Mouse (Mus musculus) kidney, adult 8-10 months (tissue): ENCODE results near the gene Fkbp1a.

Source experiments
- DNase-seq, 2 experiments: peaks; one replicate each; pipeline ENCODE4 v3.0.0; 2022

Gene Fkbp1a

GRCm38 (mm10) chr2:151542323-151543062 lies at the start of gene Fkbp1a:
Gene Fkbp1a, plus strand, starts transcription at chr2:151542483.
- DNase-seq: peak; percentile 97

- peak; percentile 91 to 97 for DNase-seq
Observed at GRCm38 (mm10) chr2:151494035-151494803, 48.1 kb upstream of the Fkbp1a start, which contains the start of gene Nsfl1c. Gene Nsfl1c, plus strand, starts transcription at chr2:151494182.

- DNase-seq: no peak
Observed at GRCm38 (mm10) chr2:151498358-151498757, 43.9 kb upstream of the Fkbp1a start.

GRCm38 (mm10) chr2:151500442-151501007 lies 41.8 kb upstream of the Fkbp1a start:
- no peak for DNase-seq

- DNase-seq: no peak
Observed at GRCm38 (mm10) chr2:151504226-151504625, 38.1 kb upstream of the Fkbp1a start.

GRCm38 (mm10) chr2:151512199-151512598 lies 30.1 kb upstream of the Fkbp1a start:
- peak; percentile 21 to 55 for DNase-seq

GRCm38 (mm10) chr2:151513525-151514285 lies 28.6 kb upstream of the Fkbp1a start:
- DNase-seq: no peak

GRCm38 (mm10) chr2:151519000-151519399 lies 23.3 kb upstream of the Fkbp1a start:
- no peak for DNase-seq

GRCm38 (mm10) chr2:151524324-151525041 lies 17.8 kb upstream of the Fkbp1a start:
- DNase-seq: no peak

- DNase-seq: no peak
Observed at GRCm38 (mm10) chr2:151525520-151525919, 16.8 kb upstream of the Fkbp1a start.

GRCm38 (mm10) chr2:151528066-151528465 lies 14.2 kb upstream of the Fkbp1a start:
- no peak for DNase-seq

- no peak for DNase-seq
Observed at GRCm38 (mm10) chr2:151529169-151529568, 13.1 kb upstream of the Fkbp1a start.

GRCm38 (mm10) chr2:151530378-151531230 lies 11.7 kb upstream of the Fkbp1a start:
- no peak for DNase-seq

GRCm38 (mm10) chr2:151533632-151534031 lies 8.7 kb upstream of the Fkbp1a start:
- no peak for DNase-seq

GRCm38 (mm10) chr2:151535961-151536617 lies 6.2 kb upstream of the Fkbp1a start:
- DNase-seq: no peak

- peak in 1 of 2 experiments; percentile 38 for DNase-seq
Observed at GRCm38 (mm10) chr2:151536618-151536974, 5.7 kb upstream of the Fkbp1a start.

GRCm38 (mm10) chr2:151538646-151539045 lies 3.6 kb upstream of the Fkbp1a start:
- DNase-seq: no peak

- peak; percentile 40 to 50 for DNase-seq
Observed at GRCm38 (mm10) chr2:151543063-151543895, 996 bp downstream of the Fkbp1a start.

GRCm38 (mm10) chr2:151544673-151545072 lies 2.4 kb downstream of the Fkbp1a start:
- DNase-seq: no peak

GRCm38 (mm10) chr2:151546571-151546970 lies 4.3 kb downstream of the Fkbp1a start:
- no peak for DNase-seq
